Mouse (Mus musculus) naive thymus-derived CD4-positive, alpha-beta T cell, adult 2 months (primary cell): Measurements from ENCODE around the gene Zbtb26.

Source experiments
- DNase-seq: peaks from one replicate; pipeline ENCODE4 v3.0.0-alpha.2; 2011; ENCODE audit warnings: low read depth

Zbtb26 gene

GRCm38 (mm10) chr2:37442611-37443591 lies at the start of gene Zbtb26, which contains the start of the genes Zbtb6 and Rabgap1:
Gene Zbtb26, minus strand, starts transcription at chr2:37443135.
Gene Zbtb6, minus strand, starts transcription at chr2:37443171.
Gene Rabgap1, plus strand, starts transcription at chr2:37443279.
- peak; percentile 89 for DNase-seq

GRCm38 (mm10) chr2:37488956-37489355 lies 46.0 kb upstream of the Zbtb26 start:
- DNase-seq: no peak

- DNase-seq: no peak
Observed at GRCm38 (mm10) chr2:37486408-37486807, 43.5 kb upstream of the Zbtb26 start.

- DNase-seq: peak; percentile 77
Observed at GRCm38 (mm10) chr2:37485370-37485769, 42.4 kb upstream of the Zbtb26 start.

- DNase-seq: no peak
Observed at GRCm38 (mm10) chr2:37484165-37484564, 41.2 kb upstream of the Zbtb26 start.

DNA sequence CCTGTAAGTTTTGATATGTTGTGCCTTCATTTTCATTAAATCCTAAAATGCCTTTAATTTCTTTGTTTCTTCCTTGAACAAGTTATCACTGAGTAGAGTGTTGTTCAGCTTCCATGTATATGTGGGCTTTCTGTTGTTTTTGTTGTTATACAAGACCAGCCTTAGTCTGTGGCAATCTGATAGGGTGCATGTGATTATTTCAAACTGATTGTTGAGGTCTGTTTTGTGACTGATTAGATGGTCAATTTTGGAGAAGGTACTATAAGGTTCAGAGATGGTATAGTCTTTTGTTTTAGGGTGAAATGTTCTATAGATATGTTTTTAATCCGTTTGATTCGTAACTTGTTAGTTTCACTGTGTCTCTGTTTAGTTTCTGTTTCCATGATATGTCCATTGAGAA lies 37.1 kb upstream of the Zbtb26 start:
- DNase-seq: no peak

DNA sequence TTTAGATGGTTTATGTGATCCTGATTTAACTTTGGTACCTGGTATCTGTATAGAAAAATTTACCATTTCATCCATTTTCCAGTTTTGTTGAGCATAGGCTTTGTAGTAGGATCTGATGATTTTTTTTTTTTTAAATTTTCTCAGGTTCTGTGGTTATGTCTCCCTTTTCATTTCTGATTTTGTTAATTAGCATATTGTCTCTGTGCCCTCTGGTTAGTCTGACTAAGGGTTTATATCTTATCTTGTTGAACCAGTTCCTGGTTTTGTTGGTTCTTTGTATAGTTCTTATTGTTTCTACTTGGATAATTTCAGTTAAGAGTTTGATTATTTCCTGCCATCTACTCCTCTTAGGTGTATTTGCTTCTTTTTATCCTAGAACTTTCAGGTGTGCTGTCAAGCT lies 36.6 kb upstream of the Zbtb26 start:
- DNase-seq: no peak

DNA sequence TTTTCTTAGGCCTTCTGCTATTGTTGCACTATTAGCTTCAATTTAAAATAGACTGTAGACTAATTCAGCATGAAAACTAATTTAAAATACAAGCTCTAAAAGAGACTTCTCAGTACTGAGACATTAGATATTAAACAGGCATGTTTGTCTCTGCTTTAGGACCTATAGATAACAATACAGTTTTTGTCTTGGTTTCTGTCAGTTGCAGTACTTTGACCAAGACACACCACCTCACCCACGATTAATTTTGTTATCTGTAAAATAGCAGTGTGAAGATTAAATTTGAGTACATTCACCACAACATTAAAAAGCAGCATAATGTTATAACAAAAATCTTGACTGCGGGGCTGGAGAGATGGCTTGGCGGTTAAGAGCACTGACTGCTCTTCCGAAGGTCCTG lies 23.3 kb upstream of the Zbtb26 start:
- no peak for DNase-seq

DNA sequence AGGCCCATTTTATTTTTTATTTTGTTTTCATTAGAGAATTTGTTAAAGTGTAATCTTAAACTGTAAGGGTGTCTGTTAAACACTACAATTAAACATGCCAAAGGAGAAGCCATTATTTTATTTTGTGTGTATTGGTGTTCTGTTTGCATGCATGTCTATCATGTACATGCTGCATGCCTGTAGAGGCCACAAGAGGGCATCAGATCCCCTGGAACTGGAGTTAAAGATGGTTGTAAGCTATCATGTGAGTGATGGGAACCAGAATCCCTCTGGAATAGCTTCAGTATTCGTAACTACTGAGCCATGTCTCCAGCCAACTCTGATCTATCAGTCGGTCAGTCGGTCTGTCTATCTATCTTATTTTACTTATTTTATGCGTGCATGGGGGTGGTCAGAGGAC lies 17.8 kb upstream of the Zbtb26 start:
- no peak for DNase-seq

DNA sequence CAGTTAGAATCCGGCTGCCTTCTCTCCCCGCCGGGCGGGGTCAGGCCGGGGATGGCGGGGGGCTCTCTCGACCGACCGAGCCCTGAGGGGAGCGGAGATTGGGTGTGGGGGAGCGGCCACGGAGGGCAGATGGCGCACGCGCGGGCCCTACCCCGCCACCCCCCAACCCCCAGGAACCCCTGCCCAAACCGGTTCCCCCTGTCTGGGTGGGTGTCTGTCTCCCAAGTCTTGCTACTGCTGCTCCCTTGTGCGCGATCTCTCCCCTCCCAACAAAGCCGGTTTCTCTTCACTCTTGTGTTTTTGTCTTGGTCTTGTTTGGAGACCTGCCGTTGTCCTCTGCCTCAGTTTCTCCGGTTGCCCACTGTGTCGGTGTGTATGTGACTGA lies 9.4 kb upstream of the Zbtb26 start:
- DNase-seq: no peak

- peak; percentile 97 for DNase-seq
Observed at GRCm38 (mm10) chr2:37451667-37452375, 8.9 kb upstream of the Zbtb26 start.

DNA sequence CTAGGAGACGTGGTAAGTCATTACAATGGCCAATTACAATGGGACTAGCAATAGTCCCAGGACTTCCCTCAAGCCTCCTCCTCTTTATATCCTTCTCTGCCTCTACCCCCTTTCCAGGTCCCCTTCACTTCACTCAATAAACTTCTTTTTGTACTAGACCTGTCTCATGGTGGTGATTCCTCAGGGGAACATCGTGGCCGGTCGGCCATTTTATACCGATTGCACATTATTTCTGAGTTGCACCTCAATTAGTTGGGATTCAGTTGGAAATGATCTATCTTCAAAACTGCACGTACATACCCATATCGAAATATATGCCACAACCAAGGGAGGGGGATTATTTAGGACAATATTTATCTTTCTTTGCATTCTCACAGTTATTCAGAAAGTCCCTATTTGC lies 11.3 kb downstream of the Zbtb26 start:
- DNase-seq: no peak

DNA sequence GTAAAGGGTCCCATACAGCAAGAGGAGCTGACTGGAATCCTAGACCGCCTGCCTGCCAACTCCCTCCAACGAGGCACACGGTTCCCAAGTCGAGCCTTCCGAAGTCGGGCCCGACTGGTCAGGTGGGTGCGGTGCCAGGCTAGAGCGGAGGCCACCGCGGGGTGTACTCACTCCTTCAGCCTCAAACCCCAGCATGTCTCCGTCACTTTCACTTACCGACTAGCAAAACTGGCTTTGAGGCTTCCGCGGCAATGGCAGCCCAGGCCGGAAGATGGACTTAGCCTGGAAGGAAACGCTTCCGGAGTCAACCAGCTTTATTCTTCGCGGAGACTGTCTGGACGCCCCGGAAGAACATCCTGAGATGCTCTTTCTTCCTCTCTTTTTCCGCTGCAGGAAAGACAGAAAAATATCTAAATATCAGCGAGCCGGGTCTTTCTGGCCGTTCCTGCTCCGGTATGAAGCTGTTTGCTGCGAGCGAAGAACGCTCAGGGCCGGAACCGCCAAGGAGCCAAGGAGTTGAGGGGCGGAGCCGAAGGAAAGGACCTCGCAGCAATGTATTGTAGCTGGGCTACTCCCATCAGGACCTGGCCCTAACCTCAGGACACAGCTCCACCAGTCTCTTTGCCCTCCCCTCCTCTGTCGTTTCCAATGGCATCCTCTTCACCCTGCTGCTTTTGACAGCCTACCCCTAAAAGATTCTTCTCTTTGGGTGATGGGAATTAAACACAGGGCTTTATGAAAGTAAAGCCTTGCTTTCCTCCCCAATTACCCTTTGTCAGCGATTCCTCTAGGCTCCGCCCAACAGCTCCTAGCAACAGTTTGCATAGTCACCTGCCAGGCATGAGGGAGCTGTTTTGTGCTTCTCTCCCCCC lies 12.1 kb downstream of the Zbtb26 start:
- DNase-seq: peak; percentile 92

DNA sequence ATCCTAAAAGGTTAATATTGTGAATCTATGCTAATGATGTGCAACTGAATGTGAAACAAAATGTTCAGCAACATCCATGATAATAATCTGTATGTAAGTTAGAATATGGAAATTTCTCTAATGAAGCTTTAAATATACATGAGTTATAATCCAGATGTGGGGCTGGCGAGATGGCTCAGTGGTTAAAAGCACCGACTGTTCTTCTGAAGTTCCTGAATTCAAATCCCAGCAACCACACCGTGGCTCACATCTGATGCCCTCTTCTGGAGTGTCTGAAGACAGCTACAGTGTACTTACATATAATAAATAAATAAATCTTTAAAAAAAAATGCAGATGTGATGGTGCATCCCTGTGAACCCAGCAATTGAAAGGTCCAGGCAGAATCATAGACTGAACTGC lies 19.3 kb downstream of the Zbtb26 start:
- DNase-seq: peak; percentile 24

DNA sequence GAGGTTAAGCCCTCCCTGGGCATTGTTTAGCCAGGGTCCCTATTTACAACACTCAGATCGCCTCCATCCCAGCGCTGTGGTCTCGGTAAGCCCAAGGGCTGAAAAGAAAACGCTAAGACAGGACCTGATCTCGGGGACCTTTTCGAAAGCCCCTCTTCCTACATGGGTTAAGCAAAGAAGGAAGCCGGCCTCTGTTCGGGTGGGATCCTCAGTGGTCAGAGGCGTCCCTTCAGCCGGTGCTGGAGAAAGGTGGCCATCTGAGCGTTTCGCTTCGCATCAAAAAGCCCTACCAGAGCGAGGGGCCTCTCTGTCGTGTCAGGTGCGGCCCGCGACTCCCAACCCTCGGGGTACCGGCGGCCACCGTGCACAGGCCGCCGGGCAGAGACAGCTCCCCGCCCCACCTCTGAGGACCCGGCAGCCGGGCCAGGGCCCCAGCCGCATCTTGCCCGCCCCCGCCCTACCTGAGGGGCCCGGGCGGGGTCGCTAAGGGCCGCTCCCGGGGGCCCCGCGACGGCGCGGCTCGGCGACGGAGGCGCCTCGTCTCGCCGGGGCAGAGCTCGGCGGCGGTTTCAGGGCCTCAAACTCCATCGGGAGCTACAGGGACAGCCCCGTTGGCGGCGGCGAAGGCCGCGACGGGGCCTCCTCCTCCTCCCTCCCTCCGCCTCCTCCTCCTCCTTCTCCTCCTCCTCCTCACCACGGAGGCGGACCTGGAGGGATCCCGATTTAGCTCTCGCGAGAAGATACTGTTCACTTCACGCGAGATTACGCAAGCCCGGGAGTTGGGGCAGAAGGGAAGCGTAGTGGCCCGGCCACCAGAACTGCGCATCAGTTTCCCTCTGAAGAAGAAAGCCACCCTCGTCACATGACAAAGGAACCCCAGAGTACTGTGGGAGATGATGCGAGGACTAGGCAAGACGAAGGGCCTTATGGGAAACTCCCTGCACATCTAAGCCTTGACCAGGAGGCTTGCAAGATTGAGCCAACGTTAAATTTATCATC lies 20.3 kb downstream of the Zbtb26 start, which contains the start of gene Rc3h2:
Rc3h2 (minus strand) TSS at position 598 of the 999 bp plus-strand sequence.
- peak; percentile 97 for DNase-seq

GRCm38 (mm10) chr2:37421903-37422302 lies 21.0 kb downstream of the Zbtb26 start:
- DNase-seq: no peak

GRCm38 (mm10) chr2:37395539-37395938 lies 47.4 kb downstream of the Zbtb26 start:
- DNase-seq: peak; percentile 30

GRCm38 (mm10) chr2:37382921-37383320 lies 60.0 kb downstream of the Zbtb26 start:
- DNase-seq: no peak
